Mouse (Mus musculus): ENCODE results near the gene Nod2. TPM values are rescaled to one million over a fixed set of nuclear protein-coding genes. Genes with fewer than 3 reads are reported as not detected.

Nod2 gene
- polyA plus RNA-seq, 1 experiment from 2014 or later = 0.12 TPM

- Histone ChIP-seq H3K4me1 (ENCODE audit: control insufficient read depth, low read depth, low read length) (no peaks in the 10 kb centered on the region; the same call in 1 of the 2 replicates), H3K27me3 (ENCODE audit: control insufficient read depth, insufficient read depth, low read depth, low read length) (no peaks in the 10 kb centered on the region), H3K9me3 (replicated peaks; ENCODE audit: control insufficient read depth, low read length) (no peaks in the 10 kb centered on the region), H3K4me3 (ENCODE audit: low read depth, low read length) (no peak overlapping the region), H3K36me3 (ENCODE audit: control insufficient read depth, insufficient read depth) (no peaks in the 10 kb centered on the region), H3K27ac (ENCODE audit: low read length) (no peak overlapping the region), H3K9ac (ENCODE audit: low read depth, low read length) (no peak overlapping the region), H3K4me2 (ENCODE audit: low read depth, low read length) (no peak overlapping the region)
- WGBS (ENCODE audit: insufficient replicate concordance) = 7% methylated on average over 1 of the region's 1 CpGs
- ATAC-seq (ENCODE audit: low read depth) = no peak
Measured at GRCm38 (mm10) chr8:88666435-88666834, 19.3 kb downstream of the Nod2 start.

GRCm38 (mm10) chr8:88668400-88669086 is 21.4 kb downstream of the Nod2 start:
- no peaks in the 10 kb centered on the region for H3K36me3 ChIP-seq (ENCODE audit: control insufficient read depth, insufficient read depth)
- no peak overlapping the region for H3K27ac ChIP-seq (ENCODE audit: low read length)
- H3K4me2 ChIP-seq (ENCODE audit: low read depth, low read length) = no peak overlapping the region
- 37% methylated on average over 14 of the region's 14 CpGs for WGBS (ENCODE audit: insufficient replicate concordance)
- no peaks in the 10 kb centered on the region for H3K9me3 ChIP-seq (replicated peaks; ENCODE audit: control insufficient read depth, low read length)
- H3K4me3 ChIP-seq (ENCODE audit: low read depth, low read length) = no peak overlapping the region
- ATAC-seq (ENCODE audit: low read depth) = peak; percentile 43; the same call in 1 of the 2 replicates
- no peaks in the 10 kb centered on the region for H3K27me3 ChIP-seq (ENCODE audit: control insufficient read depth, insufficient read depth, low read depth, low read length)
- no peak overlapping the region for H3K9ac ChIP-seq (ENCODE audit: low read depth, low read length)
- H3K4me1 ChIP-seq (ENCODE audit: control insufficient read depth, low read depth, low read length) = no peaks in the 10 kb centered on the region; the same call in 1 of the 2 replicates

GRCm38 (mm10) chr8:88670782-88671181 is 23.7 kb downstream of the Nod2 start:
- Histone ChIP-seq H3K4me3 (ENCODE audit: low read depth, low read length) (no peak overlapping the region), H3K27me3 (ENCODE audit: control insufficient read depth, insufficient read depth, low read depth, low read length) (no peaks in the 10 kb centered on the region), H3K4me2 (ENCODE audit: low read depth, low read length) (no peak overlapping the region), H3K4me1 (ENCODE audit: control insufficient read depth, low read depth, low read length) (no peaks in the 10 kb centered on the region; the same call in 1 of the 2 replicates), H3K36me3 (ENCODE audit: control insufficient read depth, insufficient read depth) (no peaks in the 10 kb centered on the region), H3K9me3 (replicated peaks; ENCODE audit: control insufficient read depth, low read length) (no peaks in the 10 kb centered on the region), H3K9ac (ENCODE audit: low read depth, low read length) (no peak overlapping the region), H3K27ac (ENCODE audit: low read length) (no peak overlapping the region)
- ATAC-seq (ENCODE audit: low read depth) = no peak
- WGBS (ENCODE audit: insufficient replicate concordance) = 74% methylated on average over 6 of the region's 6 CpGs

- whole genome bisulfite sequencing (ENCODE audit: insufficient replicate concordance) = 64% methylated on average over 10 of the region's 10 CpGs
- no peak for ATAC-seq (ENCODE audit: low read depth)
- Histone ChIP-seq H3K36me3 (ENCODE audit: control insufficient read depth, insufficient read depth) (no peaks in the 10 kb centered on the region), H3K27ac (ENCODE audit: low read length) (no peak overlapping the region), H3K4me3 (ENCODE audit: low read depth, low read length) (no peak overlapping the region), H3K4me1 (ENCODE audit: control insufficient read depth, low read depth, low read length) (no peaks in the 10 kb centered on the region; the same call in 1 of the 2 replicates), H3K9ac (ENCODE audit: low read depth, low read length) (no peak overlapping the region), H3K4me2 (ENCODE audit: low read depth, low read length) (no peak overlapping the region), H3K27me3 (ENCODE audit: control insufficient read depth, insufficient read depth, low read depth, low read length) (no peaks in the 10 kb centered on the region), H3K9me3 (replicated peaks; ENCODE audit: control insufficient read depth, low read length) (no peaks in the 10 kb centered on the region)
Measured at GRCm38 (mm10) chr8:88671575-88671974, 24.5 kb downstream of the Nod2 start.

GRCm38 (mm10) chr8:88673859-88674258 is 26.7 kb downstream of the Nod2 start:
- WGBS (ENCODE audit: insufficient replicate concordance) = 65% methylated on average over 5 of the region's 5 CpGs
- H3K27me3 ChIP-seq (ENCODE audit: control insufficient read depth, insufficient read depth, low read depth, low read length) = no peaks in the 10 kb centered on the region
- H3K4me3 ChIP-seq (ENCODE audit: low read depth, low read length) = no peak overlapping the region
- H3K4me1 ChIP-seq (ENCODE audit: control insufficient read depth, low read depth, low read length) = no peaks in the 10 kb centered on the region
- no peaks in the 10 kb centered on the region for H3K9me3 ChIP-seq (replicated peaks; ENCODE audit: control insufficient read depth, low read length)
- no peaks in the 10 kb centered on the region for H3K36me3 ChIP-seq (ENCODE audit: control insufficient read depth, insufficient read depth)
- no peak for ATAC-seq (ENCODE audit: low read depth)
- no peak overlapping the region for H3K27ac ChIP-seq (ENCODE audit: low read length)
- no peak overlapping the region for H3K4me2 ChIP-seq (ENCODE audit: low read depth, low read length)
- H3K9ac ChIP-seq (ENCODE audit: low read depth, low read length) = no peak overlapping the region

GRCm38 (mm10) chr8:88675372-88676165 is 28.5 kb downstream of the Nod2 start:
- ATAC-seq (ENCODE audit: low read depth) = no peak
- 70% methylated on average over 12 of the region's 12 CpGs for WGBS (ENCODE audit: insufficient replicate concordance)
- no peak overlapping the region for H3K27ac ChIP-seq (ENCODE audit: low read length)

GRCm38 (mm10) chr8:88677071-88677470 is 30.0 kb downstream of the Nod2 start:
- WGBS (ENCODE audit: insufficient replicate concordance) = 61% methylated on average over 8 of the region's 8 CpGs
- H3K9ac ChIP-seq (ENCODE audit: low read depth, low read length) = no peak overlapping the region
- no peaks in the 10 kb centered on the region for H3K4me1 ChIP-seq (ENCODE audit: control insufficient read depth, low read depth, low read length)
- H3K4me3 ChIP-seq (ENCODE audit: low read depth, low read length) = no peak overlapping the region
- H3K9me3 ChIP-seq (replicated peaks; ENCODE audit: control insufficient read depth, low read length) = no peaks in the 10 kb centered on the region
- H3K4me2 ChIP-seq (ENCODE audit: low read depth, low read length) = no peak overlapping the region
- no peak overlapping the region for H3K27ac ChIP-seq (ENCODE audit: low read length)
- no peaks in the 10 kb centered on the region for H3K27me3 ChIP-seq (ENCODE audit: control insufficient read depth, insufficient read depth, low read depth, low read length)
- no peaks in the 10 kb centered on the region for H3K36me3 ChIP-seq (ENCODE audit: control insufficient read depth, insufficient read depth)
- ATAC-seq (ENCODE audit: low read depth) = no peak

More at GRCm38 (mm10) chr8:88675372-88676165, 28.5 kb downstream of the Nod2 start:
- no peak overlapping the region for H3K4me3 ChIP-seq (ENCODE audit: low read depth, low read length)
- H3K9ac ChIP-seq (ENCODE audit: low read depth, low read length) = no peak overlapping the region
- no peaks in the 10 kb centered on the region for H3K9me3 ChIP-seq (replicated peaks; ENCODE audit: control insufficient read depth, low read length)
- H3K4me1 ChIP-seq (ENCODE audit: control insufficient read depth, low read depth, low read length) = no peaks in the 10 kb centered on the region
- H3K4me2 ChIP-seq (ENCODE audit: low read depth, low read length) = no peak overlapping the region
- H3K36me3 ChIP-seq (ENCODE audit: control insufficient read depth, insufficient read depth) = no peaks in the 10 kb centered on the region
- no peaks in the 10 kb centered on the region for H3K27me3 ChIP-seq (ENCODE audit: control insufficient read depth, insufficient read depth, low read depth, low read length)

- no peak overlapping the region for H3K4me2 ChIP-seq (ENCODE audit: low read depth, low read length)
- H3K4me1 ChIP-seq (ENCODE audit: control insufficient read depth, low read depth, low read length) = no peaks in the 10 kb centered on the region
- H3K27ac ChIP-seq (ENCODE audit: low read length) = no peak overlapping the region
- no peak overlapping the region for H3K9ac ChIP-seq (ENCODE audit: low read depth, low read length)
- 70% methylated on average over 2 of the region's 2 CpGs for WGBS (ENCODE audit: insufficient replicate concordance)
- H3K4me3 ChIP-seq (ENCODE audit: low read depth, low read length) = no peak overlapping the region
- no peaks in the 10 kb centered on the region for H3K27me3 ChIP-seq (ENCODE audit: control insufficient read depth, insufficient read depth, low read depth, low read length)
- no peaks in the 10 kb centered on the region for H3K9me3 ChIP-seq (replicated peaks; ENCODE audit: control insufficient read depth, low read length)
- ATAC-seq (ENCODE audit: low read depth) = no peak
- H3K36me3 ChIP-seq (ENCODE audit: control insufficient read depth, insufficient read depth) = no peaks in the 10 kb centered on the region
Measured at GRCm38 (mm10) chr8:88680566-88680965, 33.5 kb downstream of the Nod2 start.

- H3K36me3 ChIP-seq (ENCODE audit: control insufficient read depth, insufficient read depth) = no peaks in the 10 kb centered on the region
- H3K4me2 ChIP-seq (ENCODE audit: low read depth, low read length) = no peak overlapping the region
- H3K9ac ChIP-seq (ENCODE audit: low read depth, low read length) = no peak overlapping the region
- H3K9me3 ChIP-seq (replicated peaks; ENCODE audit: control insufficient read depth, low read length) = no peaks in the 10 kb centered on the region
- no peaks in the 10 kb centered on the region for H3K4me1 ChIP-seq (ENCODE audit: control insufficient read depth, low read depth, low read length)
- no peak for ATAC-seq (ENCODE audit: low read depth)
- H3K4me3 ChIP-seq (ENCODE audit: low read depth, low read length) = no peak overlapping the region
- no peak overlapping the region for H3K27ac ChIP-seq (ENCODE audit: low read length)
- no peaks in the 10 kb centered on the region for H3K27me3 ChIP-seq (ENCODE audit: control insufficient read depth, insufficient read depth, low read depth, low read length)
- 69% methylated on average over 8 of the region's 8 CpGs for WGBS (ENCODE audit: insufficient replicate concordance)
Measured at GRCm38 (mm10) chr8:88681046-88681445, 33.9 kb downstream of the Nod2 start.

All from liver, embryonic 16.5 days (tissue).